Mouse (Mus musculus) kidney, adult 8-10 months (tissue): ENCODE results near the gene Ralgapa2.
A peak's percentile ranks its signal among the peaks of the same experiment; 100 is the strongest.
"Not testable (repeated sequence)": the region's sequence is repeated elsewhere in the genome, so short reads cannot be mapped to it uniquely, and the experiment has no call there.

Source experiments
- DNase-seq, 2 experiments: peaks; one replicate each; pipeline ENCODE4 v3.0.0; 2022

Ralgapa2 gene

GRCm38 (mm10) chr2:146498298-146498697 lies 13.8 kb downstream of the Ralgapa2 start:
- DNase-seq: no peak

DNA sequence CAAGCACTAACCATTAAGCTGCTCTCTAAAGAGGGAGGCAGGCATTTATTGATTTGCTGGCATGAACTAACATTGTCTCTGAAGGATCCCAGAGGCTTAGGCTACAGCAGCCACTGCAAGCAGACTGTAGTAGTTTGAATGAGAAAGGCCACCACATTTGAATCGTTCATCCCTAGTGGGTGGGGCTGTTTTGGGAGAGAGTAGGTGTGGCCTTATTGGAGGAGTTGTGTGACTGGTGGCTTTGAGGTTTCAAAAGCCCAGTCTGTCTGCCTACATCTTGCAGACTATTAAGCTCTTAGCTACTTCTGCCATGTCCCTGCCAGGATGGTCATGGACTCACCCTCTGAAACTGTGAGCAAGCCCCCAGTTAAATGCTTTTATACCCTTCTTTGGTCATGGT lies 15.1 kb downstream of the Ralgapa2 start:
- no peak for DNase-seq

GRCm38 (mm10) chr2:146495781-146496180 lies 16.4 kb downstream of the Ralgapa2 start:
- DNase-seq: no peak

GRCm38 (mm10) chr2:146493354-146493946 lies 18.7 kb downstream of the Ralgapa2 start:
- no peak for DNase-seq

DNA sequence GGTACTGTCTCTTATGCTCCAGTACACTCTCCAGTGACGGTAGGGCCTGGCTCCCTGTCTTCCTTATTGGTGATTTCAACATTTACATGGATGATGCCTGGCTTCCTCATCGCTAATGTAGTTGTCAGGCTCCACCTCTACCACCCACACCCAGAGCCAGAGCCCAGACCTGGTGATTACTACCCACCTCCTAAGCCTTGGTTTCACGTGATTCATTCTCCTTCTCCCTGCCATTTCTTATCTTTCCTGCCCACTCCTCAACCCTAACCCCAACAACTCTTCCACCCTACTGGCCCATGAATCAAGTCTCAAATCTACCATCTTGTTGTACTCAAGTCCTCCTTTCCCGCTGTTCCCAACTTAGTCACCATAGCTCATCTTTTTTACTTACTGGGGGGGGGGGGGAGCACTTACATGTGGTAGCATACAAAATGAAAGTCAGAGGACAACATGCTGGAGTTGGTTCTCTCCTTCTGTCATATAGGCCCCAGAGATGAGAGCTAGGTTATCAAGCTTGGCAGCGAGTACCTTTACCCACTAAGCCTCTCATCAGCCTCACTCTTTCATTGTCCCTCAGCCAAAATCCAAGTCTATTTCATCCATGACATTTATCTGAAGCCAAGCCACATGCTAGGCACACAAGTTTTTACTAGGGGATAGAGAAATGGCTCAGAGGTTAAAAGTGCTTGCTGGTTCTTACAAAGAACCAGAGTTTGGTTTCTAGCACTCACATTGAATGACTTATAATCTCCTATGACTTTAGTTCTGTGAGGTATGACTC lies 20.1 kb downstream of the Ralgapa2 start:
- no peak for DNase-seq

DNA sequence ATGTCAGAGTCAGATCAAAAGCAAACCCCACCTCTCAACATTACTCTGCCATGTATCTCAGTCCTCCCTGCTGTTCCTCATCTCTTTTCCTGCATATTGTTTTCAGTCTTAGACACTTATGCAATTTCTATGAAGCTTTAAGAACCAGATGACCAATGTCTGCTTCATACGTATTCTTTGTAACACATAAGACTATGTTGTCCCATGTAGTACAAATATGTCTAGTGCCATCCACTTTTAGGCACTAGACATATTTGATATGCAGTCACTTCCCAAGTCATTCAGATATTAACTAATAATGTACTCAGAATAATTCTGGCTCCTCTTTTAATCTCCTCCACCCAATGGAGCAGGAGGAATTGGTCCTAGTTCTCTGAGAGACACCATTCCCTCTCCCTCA lies 21.2 kb downstream of the Ralgapa2 start:
- DNase-seq: no peak

DNA sequence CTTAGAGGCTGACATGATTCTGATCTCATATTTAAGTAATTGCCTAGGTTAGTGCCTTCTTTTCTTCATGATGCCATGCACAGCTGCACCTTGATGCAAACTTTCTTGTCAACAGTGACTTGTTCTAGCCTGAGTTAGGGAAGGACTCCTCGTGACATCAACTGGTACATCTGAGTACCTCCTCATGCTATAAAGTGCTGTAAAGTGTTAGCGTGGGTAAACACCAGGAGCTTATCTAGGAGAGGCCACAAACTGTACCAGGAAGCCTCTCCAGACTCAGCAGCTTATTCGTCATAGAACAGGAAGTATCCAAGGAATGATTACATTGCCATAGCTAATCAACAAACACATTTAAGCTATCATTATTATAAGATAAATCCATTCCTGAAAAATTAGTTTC lies 23.9 kb downstream of the Ralgapa2 start:
- no peak for DNase-seq

DNA sequence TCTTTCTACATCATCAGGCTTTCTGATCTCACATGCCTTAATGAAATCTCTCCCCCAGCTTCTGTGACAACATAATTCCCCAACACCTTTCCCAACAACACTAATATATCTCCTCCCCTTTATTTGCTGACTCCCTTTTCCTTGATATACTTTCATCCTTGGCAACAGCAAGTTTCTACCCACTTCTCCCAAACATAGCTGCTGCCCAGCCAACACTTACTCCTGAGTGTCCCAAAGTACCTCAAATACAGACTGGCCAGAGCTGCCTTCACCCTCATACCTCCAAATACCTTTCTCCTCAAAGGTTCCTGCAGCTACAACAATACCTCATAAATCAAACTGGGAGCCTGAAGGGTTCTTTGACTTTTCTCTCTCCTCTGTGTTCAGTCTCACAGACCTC lies 29.3 kb downstream of the Ralgapa2 start:
- DNase-seq: no peak

- DNase-seq: no peak
Measured at GRCm38 (mm10) chr2:146477491-146477890, 34.7 kb downstream of the Ralgapa2 start.

- no peak for DNase-seq
Measured at GRCm38 (mm10) chr2:146476428-146476972, 35.6 kb downstream of the Ralgapa2 start.

- no peak for DNase-seq
Measured at GRCm38 (mm10) chr2:146476001-146476400, 36.1 kb downstream of the Ralgapa2 start.

GRCm38 (mm10) chr2:146470947-146471346 lies 41.2 kb downstream of the Ralgapa2 start:
- no peak for DNase-seq

DNA sequence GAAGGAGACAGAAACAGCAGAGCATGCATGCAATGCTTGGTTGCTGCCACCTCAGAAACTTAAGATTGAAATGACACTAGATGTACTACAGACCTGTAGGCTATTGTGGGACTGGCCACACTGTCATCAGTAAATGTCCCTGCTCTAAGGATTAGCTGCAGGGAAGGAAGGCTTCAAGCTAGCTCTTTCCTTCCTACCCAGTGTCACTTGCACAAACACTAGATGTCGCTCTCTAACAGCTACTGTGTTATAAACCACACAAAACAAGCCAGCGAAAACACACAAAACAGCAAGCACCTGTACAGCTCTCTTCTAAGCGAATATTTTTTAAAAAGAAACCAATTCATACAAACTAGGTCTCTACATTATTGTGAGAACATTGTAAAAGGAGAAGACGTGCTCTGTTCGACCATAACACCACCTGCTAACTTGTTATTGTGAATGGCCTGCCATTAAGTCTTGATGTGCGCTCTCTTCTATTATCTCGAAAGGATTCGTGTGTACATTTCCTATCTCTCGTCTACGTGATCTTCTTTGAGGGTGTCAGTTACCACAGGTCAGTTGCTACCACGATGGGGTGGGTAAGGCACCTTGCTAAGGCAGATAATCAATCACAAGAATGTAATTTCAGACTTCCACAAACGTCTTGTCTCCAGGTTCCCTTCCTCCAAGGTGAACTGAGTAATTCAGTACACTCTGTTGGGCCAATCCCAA lies 42.3 kb downstream of the Ralgapa2 start:
- DNase-seq: peak; percentile 11 to 28

- DNase-seq: no peak
Measured at GRCm38 (mm10) chr2:146468898-146469297, 43.2 kb downstream of the Ralgapa2 start.

- DNase-seq: no peak
Measured at GRCm38 (mm10) chr2:146468016-146468415, 44.1 kb downstream of the Ralgapa2 start.

GRCm38 (mm10) chr2:146466811-146467210 lies 45.3 kb downstream of the Ralgapa2 start:
- not testable (repeated sequence) for DNase-seq

GRCm38 (mm10) chr2:146457494-146457893 lies 54.6 kb downstream of the Ralgapa2 start:
- DNase-seq: peak in 1 of 2 experiments; percentile 18

GRCm38 (mm10) chr2:146456612-146457011 lies 55.5 kb downstream of the Ralgapa2 start:
- DNase-seq: no peak

DNA sequence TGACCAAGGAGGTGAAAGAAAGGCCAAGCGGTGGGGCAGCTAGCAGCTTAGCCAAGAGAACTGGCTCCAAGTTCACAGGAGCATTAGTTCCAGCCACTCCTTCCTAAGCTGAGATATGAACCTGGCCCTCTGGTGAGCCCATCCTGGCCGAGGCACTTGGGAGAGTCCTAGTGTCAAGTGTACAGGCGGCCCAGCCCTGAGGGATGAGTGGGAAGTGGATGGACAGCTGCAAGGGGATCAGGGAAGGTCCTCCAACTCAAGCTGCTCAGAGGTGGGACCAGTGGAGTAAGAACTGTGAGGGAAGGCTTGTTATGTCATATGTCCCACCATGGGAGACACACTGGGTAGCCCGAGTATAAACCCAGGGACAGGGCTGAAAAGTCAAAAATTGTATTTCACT lies 56.1 kb downstream of the Ralgapa2 start:
- DNase-seq: no peak

DNA sequence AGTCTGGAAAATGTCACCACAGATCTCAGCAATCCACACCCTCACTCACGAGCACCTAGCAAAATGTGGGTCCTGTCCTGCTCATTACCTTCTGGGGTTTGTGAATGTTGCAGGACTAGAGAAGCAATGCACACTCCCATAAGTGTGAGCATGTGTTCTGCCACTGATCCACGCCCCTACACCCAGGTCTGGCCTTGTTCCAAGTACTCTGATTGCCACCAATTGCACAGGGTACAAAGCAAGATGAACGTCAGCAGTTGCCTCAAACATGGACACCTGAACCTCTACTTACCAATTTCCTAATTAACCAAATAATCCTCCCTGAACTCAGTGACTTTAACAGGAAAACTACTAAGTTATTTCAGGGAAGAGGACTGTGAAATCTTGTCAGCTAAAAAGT lies 68.1 kb downstream of the Ralgapa2 start:
- no peak for DNase-seq

GRCm38 (mm10) chr2:146443291-146443875 lies 68.8 kb downstream of the Ralgapa2 start:
- DNase-seq: no peak

GRCm38 (mm10) chr2:146441711-146442110 lies 70.4 kb downstream of the Ralgapa2 start:
- DNase-seq: no peak

GRCm38 (mm10) chr2:146428751-146429150 lies 83.4 kb downstream of the Ralgapa2 start:
- no peak for DNase-seq
